Mouse (Mus musculus) G1E (cell line): ENCODE data around the gene Morn1. TPM values are rescaled to one million over a fixed set of nuclear protein-coding genes. Genes with fewer than 3 reads are reported as not detected.

ENCODE experiments used
- ATAC-seq: 2 replicates; pipeline ENCODE4 v1.8.0; 2016; ENCODE audit warnings: mild to moderate bottlenecking; ENCODE audit not compliant: insufficient number of reproducible peaks, poor library complexity, low FRiP score, severe bottlenecking; ENCODE audit errors: extremely low read depth
- DNase-seq: peaks from one replicate; pipeline ENCODE4 v3.0.0; 2012; ENCODE audit warnings: low spot score
- H3K27me3 ChIP-seq: 2 replicates; pipeline ENCODE4 v1.6.1; 2012; ENCODE audit warnings: mild to moderate bottlenecking, low read length, inconsistent platforms; ENCODE audit not compliant: insufficient read depth
- H3K36me3 ChIP-seq: replicated peaks from 2 replicates; pipeline ENCODE3; 2012; ENCODE audit warnings: mild to moderate bottlenecking, inconsistent platforms
- H3K4me1 ChIP-seq: 2 replicates; pipeline ENCODE4 v1.6.1; 2012; ENCODE audit warnings: low read depth, low read length, inconsistent platforms, mixed read lengths; ENCODE audit not compliant: insufficient read depth
- H3K4me3 ChIP-seq: 2 replicates; pipeline ENCODE4 v1.5.1; 2012; ENCODE audit warnings: low read depth, mild to moderate bottlenecking, inconsistent platforms, low read length, moderate library complexity, mixed read lengths
- H3K9me3 ChIP-seq: replicated peaks from 2 replicates; pipeline ENCODE4 v1.6.1; 2012; ENCODE audit warnings: inconsistent platforms
- CTCF ChIP-seq: IDR thresholded peaks from 2 replicates; pipeline ENCODE4 v1.5.1; 2012; ENCODE audit warnings: low read depth, low read length, inconsistent platforms, mixed read lengths
- GATA1 ChIP-seq: IDR thresholded peaks from 2 replicates; pipeline ENCODE4 v1.6.1; 2012; ENCODE audit warnings: borderline replicate concordance, low read length, inconsistent platforms, mixed read lengths
- GATA2 ChIP-seq: IDR thresholded peaks from 2 replicates; pipeline ENCODE4 v1.6.1; 2012; ENCODE audit warnings: low read depth, low read length, inconsistent platforms, borderline replicate concordance
- POLR2AphosphoS5 ChIP-seq: IDR thresholded peaks from 2 replicates; pipeline ENCODE4 v1.6.1; 2012; ENCODE audit warnings: low read depth, low read length, inconsistent platforms; ENCODE audit not compliant: insufficient replicate concordance
- TAL1 ChIP-seq: conservative IDR thresholded peaks from 2 replicates; pipeline ENCODE4 v1.6.1; 2012; ENCODE audit warnings: low read depth, low read length, inconsistent platforms, mixed read lengths
- polyA plus RNA-seq: library from polyadenylated mRNA; stranded (reverse); fragments of >175 nt; gene quantifications from 2 replicates; pipeline ENCODE4 v1.2.3, GENCODE M21; 2012
- total RNA-seq, 2 experiments: library from RNA; stranded (forward) in 1 of 2; stranded (reverse) in 1 of 2; fragments of 200-1000 nt in 1 of 2; fragments of >200 nt in 1 of 2; fragmentation: Nextera tagmentation in 1 of 2; gene quantifications; 2 replicates each; pipeline ENCODE4 v1.2.3; 2014 to 2017

Morn1 gene
- total and polyA plus RNA-seq, 3 experiments: 2.3 to 5.3 (median 2.9) TPM

DNA sequence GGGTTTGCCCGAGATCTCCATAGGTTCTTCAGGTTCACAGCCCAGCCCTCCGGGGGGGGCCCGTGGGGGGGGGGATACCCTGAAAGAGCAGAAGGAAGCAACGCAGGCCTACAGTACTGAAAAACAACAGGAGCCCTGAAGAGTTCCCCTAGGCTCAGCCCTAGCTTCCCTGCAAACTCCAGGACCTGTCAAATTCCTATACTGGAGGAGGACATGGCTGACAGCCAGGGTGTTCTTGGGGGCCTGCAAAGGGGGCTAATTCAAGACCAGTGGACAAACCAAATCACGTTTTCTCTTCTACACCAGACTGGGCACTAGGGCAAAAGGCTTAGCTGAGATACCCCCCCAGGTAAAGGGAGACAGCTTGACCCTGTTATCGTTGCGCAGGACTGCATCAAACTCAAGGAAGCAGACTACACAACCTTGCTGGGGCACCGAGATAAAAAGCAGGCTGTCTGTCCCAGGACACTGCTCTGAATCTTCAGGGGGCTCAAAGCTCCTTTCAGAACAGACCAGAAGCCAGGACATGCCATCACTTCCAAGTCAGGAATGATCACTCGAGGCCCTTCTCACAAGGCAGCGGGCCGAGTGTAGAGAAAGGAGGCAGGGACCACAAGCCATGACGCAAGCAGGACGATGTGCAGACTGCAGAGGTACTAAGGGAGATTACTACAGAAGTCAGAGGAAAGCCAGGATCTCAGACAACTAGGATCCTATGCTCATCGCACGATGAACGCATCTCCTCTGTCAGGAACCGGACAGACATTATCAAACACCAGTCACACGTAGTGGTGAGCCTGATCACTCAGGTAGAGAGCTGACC, 98.1 kb downstream of the Morn1 start:
- no peak for TF ChIP-seq CTCF
- no peak for TF ChIP-seq GATA1
- TF ChIP-seq GATA2: no peak
- TF ChIP-seq TAL1: no peak
- TF ChIP-seq POLR2AphosphoS5: no peak
- Histone ChIP-seq H3K4me3 (no peak overlapping the region), H3K36me3 (peaks cover 30% of the 10 kb centered on the region), H3K27me3 (no peaks in the 10 kb centered on the region), H3K4me1 (peaks cover 40% of the 10 kb centered on the region), H3K9me3 (no peaks in the 10 kb centered on the region)
- no peak for DNase-seq
- ATAC-seq: no peak

DNA sequence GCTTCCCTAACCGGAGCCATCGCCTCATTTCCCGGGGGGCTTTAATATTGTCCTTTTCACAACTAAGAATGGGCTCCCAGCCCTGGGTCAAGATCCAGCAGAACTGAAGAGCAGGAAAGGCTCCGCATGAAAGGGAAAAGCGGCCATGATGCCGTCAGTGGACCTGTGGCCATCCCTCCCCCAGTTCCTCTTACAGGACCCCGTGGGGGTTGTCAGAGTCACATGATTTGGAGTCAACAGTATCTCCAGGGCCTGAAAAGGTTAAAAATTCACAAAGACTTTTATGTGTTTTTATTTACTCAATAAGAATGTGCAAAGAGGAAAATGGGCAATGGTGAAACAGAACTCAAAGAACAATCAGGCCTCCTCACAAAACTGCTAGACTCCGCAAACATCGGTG, 99.5 kb downstream of the Morn1 start:
- ATAC-seq: no peak
- Histone ChIP-seq H3K27me3 (no peaks in the 10 kb centered on the region), H3K4me1 (peaks cover 41% of the 10 kb centered on the region), H3K9me3 (no peaks in the 10 kb centered on the region), H3K4me3 (no peak overlapping the region), H3K36me3 (peaks cover 38% of the 10 kb centered on the region)
- DNase-seq: no peak
- TF ChIP-seq TAL1: no peak

DNA sequence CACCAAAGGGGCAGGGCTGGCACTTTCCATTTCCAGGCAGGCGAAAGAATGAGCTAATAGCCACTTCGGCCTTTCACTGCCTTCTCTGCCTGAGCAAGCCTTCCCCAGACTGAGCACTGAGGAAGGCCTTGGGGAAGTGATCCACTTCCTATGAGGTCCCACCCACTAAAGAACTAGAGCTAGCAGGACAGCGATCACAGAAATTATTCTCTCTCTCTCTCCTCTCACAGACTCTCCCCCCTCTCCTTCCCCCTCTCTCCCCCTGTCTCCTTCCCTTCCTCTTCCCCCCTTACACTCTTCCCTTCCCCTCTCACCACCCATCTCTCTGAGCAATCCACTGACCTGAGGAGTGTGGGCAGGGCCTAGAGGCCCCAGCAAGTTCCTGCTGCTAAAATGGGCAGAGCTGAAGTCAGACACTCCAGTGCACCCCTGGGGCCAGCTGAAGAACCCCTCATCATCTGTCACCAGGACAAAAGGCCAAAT, 100.9 kb downstream of the Morn1 start:
- Histone ChIP-seq H3K27me3 (no peaks in the 10 kb centered on the region), H3K36me3 (peaks cover 47% of the 10 kb centered on the region), H3K4me1 (peaks cover 48% of the 10 kb centered on the region), H3K4me3 (no peak overlapping the region), H3K9me3 (no peaks in the 10 kb centered on the region)
- TF ChIP-seq TAL1: no peak
- TF ChIP-seq GATA2: no peak
- no peak for TF ChIP-seq GATA1
- no peak for TF ChIP-seq CTCF
- no peak for TF ChIP-seq POLR2AphosphoS5
- DNase-seq: peak; percentile 31
- ATAC-seq: peak; percentile 68

DNA sequence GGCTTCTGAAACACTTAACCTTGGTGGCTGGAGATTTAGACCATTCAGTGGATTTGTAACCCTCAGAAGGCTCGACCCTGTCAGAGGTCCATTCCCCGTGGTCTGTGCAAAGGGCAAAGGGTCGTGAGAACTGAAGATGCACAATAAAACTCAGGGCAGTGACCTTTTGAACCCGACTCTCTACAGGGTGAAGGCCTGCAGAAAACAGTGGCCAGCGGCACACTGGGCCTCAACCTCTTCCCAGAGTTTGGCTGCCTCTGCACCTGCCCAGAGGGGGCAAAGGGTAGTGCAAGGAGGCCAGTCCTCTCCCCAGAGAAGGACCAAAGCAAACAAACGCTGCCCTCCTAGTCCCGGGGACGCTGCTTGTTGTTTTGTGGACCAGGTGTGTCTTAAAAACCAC, 102.0 kb downstream of the Morn1 start:
- no peaks in the 10 kb centered on the region for H3K27me3 ChIP-seq
- ATAC-seq: no peak
- TF ChIP-seq GATA2: no peak
- TF ChIP-seq CTCF: no peak
- TF ChIP-seq POLR2AphosphoS5: no peak
- no peak for TF ChIP-seq GATA1
- no peak for TF ChIP-seq TAL1
- no peaks in the 10 kb centered on the region for H3K9me3 ChIP-seq
- H3K4me3 ChIP-seq: no peak overlapping the region
- H3K36me3 ChIP-seq: peaks cover 59% of the 10 kb centered on the region
- H3K4me1 ChIP-seq: peaks cover 56% of the 10 kb centered on the region
- DNase-seq: no peak

DNA sequence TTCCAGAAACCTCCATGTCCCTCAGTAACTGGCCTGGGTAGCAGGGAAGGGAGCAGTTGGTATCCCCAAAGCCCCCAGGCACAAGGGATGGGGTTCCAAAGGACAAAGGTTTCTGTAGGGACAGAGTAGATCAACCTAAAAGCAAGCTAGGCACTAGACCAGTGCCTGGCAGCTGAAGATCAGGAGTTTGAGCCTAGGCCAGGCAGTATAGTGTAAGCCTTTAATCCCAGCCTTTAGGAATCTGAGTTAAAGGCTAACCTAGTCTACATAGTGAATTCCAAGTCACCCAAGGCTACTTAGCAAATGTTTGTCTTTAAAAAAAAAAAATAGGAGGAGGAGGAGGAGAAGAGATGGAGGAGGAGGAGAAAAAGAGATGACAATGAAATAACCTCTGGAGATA, 102.4 kb downstream of the Morn1 start:
- Histone ChIP-seq H3K27me3 (no peaks in the 10 kb centered on the region), H3K36me3 (peaks cover 62% of the 10 kb centered on the region), H3K4me3 (no peak overlapping the region), H3K9me3 (no peaks in the 10 kb centered on the region), H3K4me1 (peaks cover 59% of the 10 kb centered on the region)
- TF ChIP-seq GATA1 (no peak), TAL1 (no peak), GATA2 (no peak)
- DNase-seq: no peak
- no peak for ATAC-seq

DNA sequence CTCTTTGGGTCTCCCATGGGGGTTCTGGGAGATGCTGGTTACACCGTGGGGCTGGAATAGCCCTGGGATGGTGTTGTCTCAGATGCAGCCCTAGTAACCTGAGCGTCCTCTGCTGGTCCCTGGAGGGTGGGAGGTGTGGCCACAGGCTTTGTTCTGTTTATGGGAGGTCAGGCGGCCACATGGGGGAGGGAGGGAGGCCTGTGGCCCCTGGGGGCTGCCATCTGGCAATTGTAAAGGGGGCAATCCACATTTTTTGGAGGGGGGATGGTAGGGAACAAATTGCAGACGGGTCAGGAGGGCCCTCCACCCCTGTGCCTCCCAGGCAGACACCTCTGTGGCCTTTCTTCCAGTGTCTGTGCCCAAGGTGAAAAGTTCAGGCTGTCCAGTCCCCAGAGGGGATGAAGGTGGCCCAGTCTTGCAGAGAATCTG, 103.3 kb downstream of the Morn1 start:
- peaks cover 53% of the 10 kb centered on the region for H3K4me1 ChIP-seq
- H3K27me3 ChIP-seq: no peaks in the 10 kb centered on the region
- DNase-seq (no peak), ATAC-seq (no peak)
- no peak overlapping the region for H3K4me3 ChIP-seq
- peaks cover 58% of the 10 kb centered on the region for H3K36me3 ChIP-seq
- TF ChIP-seq POLR2AphosphoS5: no peak
- TF ChIP-seq CTCF: no peak
- no peak for TF ChIP-seq TAL1
- TF ChIP-seq GATA1: no peak
- TF ChIP-seq GATA2: no peak
- H3K9me3 ChIP-seq: no peaks in the 10 kb centered on the region
